Mouse (Mus musculus) cerebellum, adult 2 months (tissue): ENCODE measurements around the gene Cdk1.

Experiments
- CTCF ChIP-seq: fragments of 200-500 bp; IDR thresholded peaks from 2 replicates; pipeline ENCODE4 v1.5.1; 2011; ENCODE audit warnings: low read depth, mild to moderate bottlenecking, control low read depth, low read length, moderate library complexity, borderline replicate concordance; ENCODE audit not compliant: insufficient read depth
- POLR2A ChIP-seq: fragments of 200-500 bp; IDR thresholded peaks from 2 replicates; pipeline ENCODE4 v1.6.1; 2011; ENCODE audit warnings: low read length, control low read depth, borderline replicate concordance; ENCODE audit not compliant: insufficient read depth

GRCm38 (mm10) chr10:69383186-69383585 lies 30.4 kb upstream of the Cdk1 start:
- TF ChIP-seq CTCF = no peak
- TF ChIP-seq POLR2A = no peak
